Mouse (Mus musculus) limb, embryonic 14.5 days (tissue): ENCODE measurements at regions not wholly inside any gene's neighbourhood (a gene's known extent, or its start where the extent isn't known, plus 50 kb on each side); places are given as distances from the start of the nearest gene placed in this dataset.

Source experiments
- ATAC-seq: fragments of 200-750 bp; cut with Nextera tagmentation; 2 replicates; pipeline ENCODE4 v1.8.0; 2017; ENCODE audit warnings: low read depth, moderate number of reproducible peaks, moderate TSS enrichment; ENCODE audit not compliant: low FRiP score
- DNase-seq: peaks from one replicate; pipeline ENCODE4 v3.0.0-alpha.2; 2015; ENCODE audit warnings: low spot score
- H3K27ac ChIP-seq: fragments of 300-500 bp; sonication (generic); replicated peaks from 2 replicates; pipeline ENCODE4 v1.5.1; 2014; ENCODE audit warnings: low read depth, mild to moderate bottlenecking, low read length, moderate library complexity, mixed read lengths
- H3K27me3 ChIP-seq: fragments of 300-500 bp; sonication (generic); 2 replicates; pipeline ENCODE4 v1.6.1; 2014; ENCODE audit warnings: low read length, mixed read lengths; ENCODE audit not compliant: control insufficient read depth, insufficient read depth
- H3K36me3 ChIP-seq: fragments of 300-500 bp; sonication (generic); 2 replicates; pipeline ENCODE4 v1.6.1; 2014; ENCODE audit warnings: mild to moderate bottlenecking, low read length, moderate library complexity, mixed read lengths; ENCODE audit not compliant: control insufficient read depth, insufficient read depth
- H3K4me1 ChIP-seq: fragments of 300-500 bp; sonication (generic); 2 replicates; pipeline ENCODE4 v1.6.1; 2014; ENCODE audit warnings: antibody characterized with exemption, low read length, mixed read lengths; ENCODE audit not compliant: control insufficient read depth, insufficient read depth
- H3K4me2 ChIP-seq: fragments of 300-500 bp; sonication (generic); replicated peaks from 2 replicates; pipeline ENCODE4 v1.6.1; 2014; ENCODE audit warnings: low read depth, mild to moderate bottlenecking, low read length, moderate library complexity; ENCODE audit not compliant: severe bottlenecking
- H3K4me3 ChIP-seq: fragments of 300-500 bp; sonication (generic); replicated peaks from 2 replicates; pipeline ENCODE4 v1.5.1; 2014; ENCODE audit warnings: low read length
- H3K9ac ChIP-seq: fragments of 300-500 bp; sonication (generic); 2 replicates; pipeline ENCODE4 v1.6.1; 2014; ENCODE audit warnings: mild to moderate bottlenecking, low read depth, low read length, moderate library complexity; ENCODE audit not compliant: severe bottlenecking
- H3K9me3 ChIP-seq: fragments of 300-500 bp; sonication (generic); 2 replicates; pipeline ENCODE4 v1.6.1; 2016; ENCODE audit warnings: low read length; ENCODE audit not compliant: control insufficient read depth
- POLR2A ChIP-seq: fragments of 200-500 bp; IDR thresholded peaks from 2 replicates; pipeline ENCODE4 v1.8.0; 2012; ENCODE audit warnings: inconsistent platforms, mild to moderate bottlenecking, moderate library complexity, borderline replicate concordance; ENCODE audit not compliant: insufficient read depth, insufficient read length; ENCODE audit errors: extremely low read depth
- WGBS: fragments of 180-500 bp; shearing (Covaris S2); extraction: QIAGEN DNeasy Blood & Tissue Kit; methylation state at CpG from one replicate; pipeline ENCODE4 v1.1.7; 2014; 5-methylcytosine and 5-hydroxymethylcytosine counted together

GRCm38 (mm10) chr10:98231705-98232235 is 505.2 kb upstream of the C030005K15Rik start:
- no peak overlapping the region for H3K4me2 ChIP-seq
- no peak for ATAC-seq
- no peak overlapping the region for H3K9ac ChIP-seq
- H3K27me3 ChIP-seq = no peaks in the 10 kb centered on the region
- TF ChIP-seq POLR2A = no peak
- DNase-seq = peak; percentile 37
- H3K36me3 ChIP-seq = no peaks in the 10 kb centered on the region
- H3K4me1 ChIP-seq = no peaks in the 10 kb centered on the region
- no peak overlapping the region for H3K4me3 ChIP-seq
- H3K9me3 ChIP-seq = no peaks in the 10 kb centered on the region
- no peak overlapping the region for H3K27ac ChIP-seq
- WGBS = 17% methylated on average over 4 of the region's 4 CpGs

GRCm38 (mm10) chr10:98248311-98248710 is 521.8 kb upstream of the C030005K15Rik start:
- WGBS = 94% methylated on average over 1 of the region's 1 CpGs
- Histone ChIP-seq H3K4me1 (no peaks in the 10 kb centered on the region), H3K4me2 (no peak overlapping the region), H3K27ac (no peak overlapping the region), H3K27me3 (no peaks in the 10 kb centered on the region), H3K4me3 (no peak overlapping the region), H3K9ac (no peak overlapping the region), H3K36me3 (no peaks in the 10 kb centered on the region), H3K9me3 (no peaks in the 10 kb centered on the region)
- no peak for DNase-seq
- TF ChIP-seq POLR2A = no peak
- ATAC-seq = no peak

GRCm38 (mm10) chr10:98257980-98258707 is 531.6 kb upstream of the C030005K15Rik start:
- no peaks in the 10 kb centered on the region for H3K4me1 ChIP-seq
- no peak overlapping the region for H3K4me2 ChIP-seq
- H3K27me3 ChIP-seq = no peaks in the 10 kb centered on the region
- 46% methylated on average over 4 of the region's 4 CpGs for WGBS
- no peak overlapping the region for H3K27ac ChIP-seq
- DNase-seq = no peak
- no peak overlapping the region for H3K9ac ChIP-seq
- no peak overlapping the region for H3K4me3 ChIP-seq
- TF ChIP-seq POLR2A = no peak
- no peaks in the 10 kb centered on the region for H3K36me3 ChIP-seq
- H3K9me3 ChIP-seq = no peaks in the 10 kb centered on the region
- ATAC-seq = no peak

- peak; percentile 7 for DNase-seq
- ATAC-seq = no peak
- H3K4me2 ChIP-seq = no peak overlapping the region
Measured at GRCm38 (mm10) chr10:98259283-98259682, 532.7 kb upstream of the C030005K15Rik start.

GRCm38 (mm10) chr10:98268511-98268910 is 542.0 kb upstream of the C030005K15Rik start:
- no peak overlapping the region for H3K9ac ChIP-seq
- H3K36me3 ChIP-seq = no peaks in the 10 kb centered on the region
- no peak overlapping the region for H3K4me2 ChIP-seq
- no peak for TF ChIP-seq POLR2A
- no peak overlapping the region for H3K4me3 ChIP-seq
- DNase-seq (no peak), ATAC-seq (no peak)
- no peaks in the 10 kb centered on the region for H3K4me1 ChIP-seq
- H3K27ac ChIP-seq = no peak overlapping the region
- H3K9me3 ChIP-seq = no peaks in the 10 kb centered on the region
- 89% methylated on average over 3 of the region's 3 CpGs for WGBS
- H3K27me3 ChIP-seq = no peaks in the 10 kb centered on the region

More at GRCm38 (mm10) chr10:98259283-98259682, 532.7 kb upstream of the C030005K15Rik start:
- H3K4me1 ChIP-seq = no peaks in the 10 kb centered on the region
- no peaks in the 10 kb centered on the region for H3K9me3 ChIP-seq
- no peak overlapping the region for H3K9ac ChIP-seq
- TF ChIP-seq POLR2A = no peak
- H3K4me3 ChIP-seq = no peak overlapping the region
- no peaks in the 10 kb centered on the region for H3K27me3 ChIP-seq
- WGBS = 62% methylated on average over 4 of the region's 4 CpGs
- no peak overlapping the region for H3K27ac ChIP-seq
- no peaks in the 10 kb centered on the region for H3K36me3 ChIP-seq

- DNase-seq (no peak), ATAC-seq (no peak)
- 72% methylated on average over 4 of the region's 4 CpGs for WGBS
- H3K36me3 ChIP-seq = no peaks in the 10 kb centered on the region
- no peaks in the 10 kb centered on the region for H3K27me3 ChIP-seq
- no peak overlapping the region for H3K9ac ChIP-seq
- H3K9me3 ChIP-seq = no peaks in the 10 kb centered on the region
- H3K27ac ChIP-seq = no peak overlapping the region
- no peak overlapping the region for H3K4me2 ChIP-seq
- no peak overlapping the region for H3K4me3 ChIP-seq
- TF ChIP-seq POLR2A = no peak
- H3K4me1 ChIP-seq = no peaks in the 10 kb centered on the region
Measured at GRCm38 (mm10) chr10:98291617-98292016, 565.1 kb upstream of the C030005K15Rik start.
